Mouse (Mus musculus) forebrain, embryonic 14.5 days (tissue): ENCODE measurements around the gene Entpd1. TPM values are rescaled to one million over a fixed set of nuclear protein-coding genes. Genes with fewer than 3 reads are reported as not detected.

Experiments used
- ATAC-seq: fragments of 200-750 bp; cut with Nextera tagmentation; 2 replicates; pipeline ENCODE4 v1.8.0; 2017; ENCODE audit warnings: mild to moderate bottlenecking, moderate library complexity
- DNase-seq: peaks from one replicate; pipeline ENCODE4 v3.0.0-alpha.2; 2015; ENCODE audit warnings: low spot score
- H3K27ac ChIP-seq: fragments of 300-500 bp; sonication (generic); 2 replicates; pipeline ENCODE4 v1.5.1; 2014; ENCODE audit warnings: low read depth, mild to moderate bottlenecking, control low read depth, low read length, moderate library complexity
- H3K27me3 ChIP-seq: fragments of 300-500 bp; sonication (generic); replicated peaks from 2 replicates; pipeline ENCODE4 v1.6.1; 2014; ENCODE audit warnings: low read length, control low read depth, mixed read lengths; ENCODE audit not compliant: control insufficient read depth, insufficient read depth
- H3K36me3 ChIP-seq: fragments of 300-500 bp; sonication (generic); 2 replicates; pipeline ENCODE4 v1.6.1; 2014; ENCODE audit warnings: low read length, control low read depth; ENCODE audit not compliant: control insufficient read depth, insufficient read depth
- H3K4me1 ChIP-seq: fragments of 300-500 bp; sonication (generic); 2 replicates; pipeline ENCODE4 v1.6.1; 2014; ENCODE audit warnings: antibody characterized with exemption, low read length, control low read depth; ENCODE audit not compliant: control insufficient read depth, insufficient read depth
- H3K4me2 ChIP-seq: fragments of 300-500 bp; sonication (generic); 2 replicates; pipeline ENCODE4 v1.6.1; 2014; ENCODE audit warnings: mild to moderate bottlenecking, control low read depth, low read length
- H3K4me3 ChIP-seq: fragments of 300-500 bp; sonication (generic); 2 replicates; pipeline ENCODE4 v1.5.1; 2014; ENCODE audit warnings: low read depth, low read length, control low read depth
- H3K9ac ChIP-seq: fragments of 300-500 bp; sonication (generic); 2 replicates; pipeline ENCODE4 v1.6.1; 2014; ENCODE audit warnings: mild to moderate bottlenecking, low read length, control low read depth, moderate library complexity
- H3K9me3 ChIP-seq: fragments of 300-500 bp; sonication (generic); replicated peaks from 2 replicates; pipeline ENCODE4 v1.6.1; 2016; ENCODE audit warnings: low read length, control low read depth, mixed read lengths; ENCODE audit not compliant: control insufficient read depth
- WGBS: fragments of 180-500 bp; shearing (Covaris S2); extraction: QIAGEN DNeasy Blood & Tissue Kit; methylation state at CpG from one replicate; pipeline ENCODE4 v1.1.7; 2014; 5-methylcytosine and 5-hydroxymethylcytosine counted together
- polyA plus RNA-seq: library from polyadenylated mRNA; unstranded; fragments of >200 nt; fragmentation: Nextera tagmentation; extraction: Ambion mirVana; gene quantifications from 2 replicates; pipeline ENCODE4 v1.2.1, GENCODE M21; 2014

The Entpd1 gene
- polyA plus RNA-seq, 1 experiment from 2014 or later = 9.1 TPM

DNA sequence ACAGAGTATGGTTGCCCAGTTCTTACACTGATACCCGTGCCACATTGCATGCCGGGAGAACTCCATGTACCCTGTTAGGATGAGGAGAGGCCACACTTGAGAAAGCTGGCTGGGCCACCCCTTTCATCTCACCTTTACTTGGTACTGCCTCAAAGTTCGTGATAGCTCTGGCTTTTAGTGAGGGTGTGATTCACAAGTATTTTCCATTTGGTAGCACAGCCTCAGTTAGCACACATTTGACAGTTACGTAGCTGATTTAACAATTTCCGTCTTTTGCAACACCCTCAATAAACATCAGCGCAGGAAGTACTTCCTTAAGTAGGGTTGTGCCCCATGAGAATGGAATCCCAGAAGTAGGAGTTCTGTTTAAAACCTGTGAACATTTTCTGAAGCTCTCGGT is 53.6 kb downstream of the Entpd1 start:
- H3K4me3 ChIP-seq = no peak overlapping the region
- no peak for ATAC-seq

GRCm38 (mm10) chr19:40667111-40667510 is 54.9 kb downstream of the Entpd1 start:
- H3K27me3 ChIP-seq = no peaks in the 10 kb centered on the region
- no peak overlapping the region for H3K4me2 ChIP-seq
- H3K36me3 ChIP-seq = no peaks in the 10 kb centered on the region
- no peak overlapping the region for H3K27ac ChIP-seq
- no peak overlapping the region for H3K4me3 ChIP-seq
- 90% methylated on average over 6 of the region's 6 CpGs for WGBS
- H3K9me3 ChIP-seq = no peaks in the 10 kb centered on the region
- ATAC-seq (no peak), DNase-seq (no peak)
- no peak overlapping the region for H3K9ac ChIP-seq
- peaks cover 6% of the 10 kb centered on the region for H3K4me1 ChIP-seq

More for the DNA sequence above, 53.6 kb downstream of the Entpd1 start:
- Histone ChIP-seq H3K27me3 (no peaks in the 10 kb centered on the region), H3K4me2 (no peak overlapping the region), H3K36me3 (no peaks in the 10 kb centered on the region), H3K9ac (no peak overlapping the region), H3K4me1 (peaks cover 11% of the 10 kb centered on the region), H3K27ac (no peak overlapping the region), H3K9me3 (no peaks in the 10 kb centered on the region)
- no peak for DNase-seq
- WGBS = 92% methylated on average over 7 of the region's 7 CpGs

DNA sequence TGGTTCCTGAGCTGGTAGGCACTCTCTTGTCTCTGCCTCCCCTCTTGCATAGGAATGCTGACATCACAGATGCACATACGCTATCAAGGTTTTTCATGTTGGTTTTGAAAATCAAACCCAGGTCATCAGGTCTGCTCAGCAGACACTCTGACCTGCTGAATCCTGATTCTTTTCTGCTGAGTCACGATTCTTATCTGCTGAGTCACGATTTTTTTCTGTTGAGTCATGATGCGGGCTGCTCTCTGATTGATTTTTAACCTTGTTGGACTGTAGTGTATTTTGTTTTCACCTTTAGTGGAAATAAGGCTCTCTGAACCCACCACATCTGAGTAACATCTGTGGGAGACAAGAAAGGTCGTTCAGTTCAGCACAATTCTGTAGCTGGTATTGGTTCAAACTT is 63.2 kb downstream of the Entpd1 start:
- Histone ChIP-seq H3K4me2 (no peak overlapping the region), H3K4me1 (no peaks in the 10 kb centered on the region), H3K9me3 (no peaks in the 10 kb centered on the region), H3K27me3 (no peaks in the 10 kb centered on the region), H3K36me3 (no peaks in the 10 kb centered on the region), H3K9ac (no peak overlapping the region), H3K4me3 (no peak overlapping the region), H3K27ac (no peak overlapping the region)
- ATAC-seq = no peak
- DNase-seq = no peak
- 87% methylated on average over 5 of the region's 5 CpGs for WGBS

DNA sequence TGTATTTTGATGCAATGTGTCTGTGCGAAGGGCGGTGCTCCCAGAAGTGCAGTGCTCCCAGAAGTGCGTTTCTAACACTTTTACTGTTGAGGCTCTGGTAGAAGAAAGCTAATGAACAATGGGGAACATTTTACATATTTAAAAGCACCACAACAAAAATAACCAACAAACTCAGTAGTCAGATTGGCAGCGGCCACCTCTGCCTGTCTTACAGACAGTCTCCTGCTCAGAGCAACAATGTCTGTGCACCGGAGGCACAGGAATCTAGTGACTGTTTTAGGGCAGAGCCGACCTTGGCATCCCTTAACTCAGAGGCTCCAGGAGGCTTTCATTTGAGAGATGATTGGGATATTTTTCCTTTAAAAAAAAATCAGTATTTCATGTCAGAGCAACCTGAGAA is 65.9 kb downstream of the Entpd1 start:
- no peak for DNase-seq
- Histone ChIP-seq H3K9me3 (no peaks in the 10 kb centered on the region), H3K4me2 (no peak overlapping the region), H3K27ac (no peak overlapping the region), H3K36me3 (no peaks in the 10 kb centered on the region), H3K9ac (no peak overlapping the region), H3K27me3 (no peaks in the 10 kb centered on the region), H3K4me3 (no peak overlapping the region), H3K4me1 (no peaks in the 10 kb centered on the region)
- WGBS = 90% methylated on average over 6 of the region's 6 CpGs
- ATAC-seq = no peak

DNA sequence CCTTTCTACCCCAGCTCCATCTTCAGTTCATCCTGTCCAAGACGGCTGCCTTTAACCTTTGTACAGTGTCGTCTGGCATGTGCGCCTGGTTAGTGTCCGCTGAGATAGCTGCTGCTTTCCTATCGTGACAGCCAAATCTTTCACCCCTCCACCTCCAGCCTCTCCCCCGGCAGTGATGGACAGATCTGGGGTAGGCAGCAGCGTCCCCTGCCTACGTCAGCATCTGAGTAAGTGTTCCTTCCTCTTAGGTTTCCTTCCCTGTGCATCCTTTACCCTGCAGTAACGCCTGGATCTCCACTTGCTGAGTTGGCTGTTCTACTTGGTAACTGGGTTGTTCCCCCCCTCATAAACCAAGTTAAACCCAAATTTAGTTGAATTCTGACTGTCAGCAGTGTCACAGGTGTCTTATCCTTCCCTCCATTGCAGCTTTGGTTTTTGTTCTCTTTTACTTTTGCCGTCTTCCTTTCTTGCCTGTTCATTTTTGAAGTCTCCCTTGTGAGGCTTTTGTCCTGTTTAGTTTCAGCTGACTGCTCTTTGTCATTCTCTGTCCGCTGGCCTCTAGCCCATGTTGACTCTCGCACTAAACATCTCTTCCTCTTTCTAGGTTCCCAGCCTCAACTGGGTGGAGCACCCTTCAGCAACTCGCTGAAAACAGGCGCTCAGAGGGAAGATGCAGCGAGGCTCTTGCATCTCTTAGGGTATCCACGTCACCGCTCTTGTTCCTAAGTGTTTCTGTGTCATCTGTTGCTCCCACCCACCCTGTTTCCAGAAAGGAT is 66.6 kb downstream of the Entpd1 start:
- no peak overlapping the region for H3K4me3 ChIP-seq
- WGBS = 70% methylated on average over 17 of the region's 17 CpGs

GRCm38 (mm10) chr19:40679632-40680031 is 67.5 kb downstream of the Entpd1 start:
- DNase-seq (no peak), ATAC-seq (no peak)
- Histone ChIP-seq H3K27ac (no peak overlapping the region), H3K4me2 (no peak overlapping the region), H3K9me3 (no peaks in the 10 kb centered on the region), H3K27me3 (no peaks in the 10 kb centered on the region), H3K36me3 (no peaks in the 10 kb centered on the region), H3K4me1 (no peaks in the 10 kb centered on the region), H3K4me3 (no peak overlapping the region), H3K9ac (no peak overlapping the region)
- WGBS = 95% methylated on average over 3 of the region's 3 CpGs

More for the DNA sequence above, 66.6 kb downstream of the Entpd1 start:
- DNase-seq (no peak), ATAC-seq (no peak)
- no peaks in the 10 kb centered on the region for H3K36me3 ChIP-seq
- H3K4me1 ChIP-seq = no peaks in the 10 kb centered on the region
- H3K27me3 ChIP-seq = no peaks in the 10 kb centered on the region
- H3K27ac ChIP-seq = no peak overlapping the region
- no peaks in the 10 kb centered on the region for H3K9me3 ChIP-seq
- no peak overlapping the region for H3K4me2 ChIP-seq
- no peak overlapping the region for H3K9ac ChIP-seq

DNA sequence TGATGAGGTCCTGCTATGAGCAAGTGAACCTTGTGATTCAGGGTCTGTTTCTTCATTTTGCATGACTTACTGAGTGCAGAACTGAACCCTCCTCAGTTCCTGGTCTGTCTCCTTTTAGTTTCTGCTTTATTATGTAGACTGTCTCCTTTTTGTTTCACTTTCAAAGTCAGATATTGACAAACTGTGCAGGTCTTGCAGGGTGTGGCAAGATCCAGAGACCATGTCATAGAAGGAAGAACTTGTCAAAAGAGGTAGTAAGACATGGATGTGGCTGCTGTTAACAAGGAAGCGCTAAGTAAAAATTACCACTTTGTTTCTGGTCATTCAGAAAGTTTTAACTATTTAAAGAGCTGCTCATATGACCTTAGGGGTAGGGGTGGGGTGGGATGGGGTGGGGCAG is 72.0 kb downstream of the Entpd1 start:
- DNase-seq = no peak
- WGBS = 91% methylated on average over 1 of the region's 1 CpGs
- Histone ChIP-seq H3K4me2 (no peak overlapping the region), H3K36me3 (no peaks in the 10 kb centered on the region), H3K4me1 (no peaks in the 10 kb centered on the region), H3K27me3 (no peaks in the 10 kb centered on the region), H3K9me3 (no peaks in the 10 kb centered on the region), H3K9ac (no peak overlapping the region), H3K4me3 (no peak overlapping the region), H3K27ac (no peak overlapping the region)
- ATAC-seq = no peak

DNA sequence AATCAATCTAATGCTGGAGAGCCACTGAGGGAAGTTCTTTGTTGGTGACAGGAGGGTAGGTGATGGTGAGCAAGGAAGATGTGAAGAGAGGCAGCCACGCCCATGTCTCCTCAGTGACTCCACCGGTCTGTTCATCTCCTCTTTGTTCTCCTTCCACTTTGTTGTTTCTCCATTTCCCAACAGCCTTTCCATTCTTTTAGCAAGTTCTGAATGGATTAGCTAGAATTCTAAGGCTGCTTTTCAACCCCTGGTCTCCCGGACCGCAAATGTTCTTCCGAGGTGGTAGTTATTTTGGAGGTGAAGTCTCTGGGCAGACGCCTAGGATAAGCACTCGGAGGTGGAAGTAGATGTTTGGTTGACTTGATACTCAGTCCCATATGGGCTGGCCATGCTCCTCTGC is 72.4 kb downstream of the Entpd1 start:
- Histone ChIP-seq H3K4me3 (no peak overlapping the region), H3K27me3 (no peaks in the 10 kb centered on the region), H3K27ac (no peak overlapping the region), H3K4me1 (no peaks in the 10 kb centered on the region), H3K36me3 (no peaks in the 10 kb centered on the region), H3K9ac (no peak overlapping the region), H3K9me3 (no peaks in the 10 kb centered on the region), H3K4me2 (no peak overlapping the region)
- WGBS = 93% methylated on average over 7 of the region's 7 CpGs
- ATAC-seq = no peak
- DNase-seq = no peak

DNA sequence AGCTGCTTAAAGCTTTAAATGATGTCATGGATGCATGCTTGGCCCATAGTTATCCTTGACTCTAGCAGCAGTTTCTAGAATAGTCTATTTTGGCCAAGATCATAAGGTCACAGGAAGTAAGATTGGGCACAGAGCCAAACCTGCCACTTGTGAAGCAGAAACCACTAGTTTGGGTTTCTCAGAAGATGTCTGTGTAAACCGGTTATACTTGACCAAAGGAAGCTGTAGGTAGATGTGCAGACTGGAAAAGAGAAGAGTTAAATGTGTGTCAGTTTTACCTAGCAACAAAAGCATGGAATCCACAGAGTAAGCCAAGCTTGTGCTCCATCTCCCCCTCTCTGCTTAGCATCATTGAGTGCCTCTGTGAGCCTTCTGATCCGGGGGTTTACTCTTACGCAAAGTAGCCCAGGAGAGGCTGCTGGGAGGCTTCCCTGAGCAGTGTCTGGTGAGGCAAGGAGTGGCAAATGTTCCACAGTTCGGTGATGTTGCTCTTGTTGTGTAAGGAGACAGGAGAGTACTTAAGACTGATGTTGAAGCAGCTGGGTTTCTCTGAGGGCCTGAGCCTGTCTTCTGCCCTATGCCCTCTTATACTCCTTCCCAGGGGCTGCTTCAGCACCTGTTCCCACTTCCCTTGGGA is 75.2 kb downstream of the Entpd1 start:
- WGBS = 84% methylated on average over 4 of the region's 4 CpGs
- no peaks in the 10 kb centered on the region for H3K36me3 ChIP-seq
- H3K4me2 ChIP-seq = no peak overlapping the region
- no peak overlapping the region for H3K27ac ChIP-seq
- no peak overlapping the region for H3K9ac ChIP-seq
- ATAC-seq (no peak), DNase-seq (no peak)
- H3K27me3 ChIP-seq = no peaks in the 10 kb centered on the region
- H3K9me3 ChIP-seq = no peaks in the 10 kb centered on the region
- H3K4me1 ChIP-seq = no peaks in the 10 kb centered on the region
- H3K4me3 ChIP-seq = no peak overlapping the region
